Mouse (Mus musculus): ENCODE measurements around the gene Fto. TPM values are rescaled to one million over a fixed set of nuclear protein-coding genes. Genes with fewer than 3 reads are reported as not detected.

Fto gene
- polyA plus RNA-seq, 1 experiment: 151 TPM

- Histone ChIP-seq H3K27ac (ENCODE audit: insufficient read depth, low read length) (no peak overlapping the region), H3K4me1 (ENCODE audit: control insufficient read depth, insufficient read depth, low read length) (peaks cover 3% of the 10 kb centered on the region; the same call in 1 of the 2 replicates), H3K4me3 (replicated peaks; ENCODE audit: insufficient read depth, low read depth, low read length) (no peak overlapping the region), H3K27me3 (ENCODE audit: control insufficient read depth, insufficient read depth, low read length) (no peaks in the 10 kb centered on the region)
- no peak for DNase-seq
- 89% methylated on average over 9 of the region's 9 CpGs for WGBS
- TF ChIP-seq POLR2A (IDR thresholded peaks at IDR 0.05; ENCODE audit: borderline replicate concordance, insufficient read depth, low read length) (no peak), CTCF (IDR thresholded peaks at IDR 0.05; ENCODE audit: borderline replicate concordance, insufficient read depth, low read depth, low read length) (no peak)
Observed at GRCm38 (mm10) chr8:91402980-91403975, 90.0 kb downstream of the Fto start.

GRCm38 (mm10) chr8:91404311-91404710 lies 91.0 kb downstream of the Fto start:
- Histone ChIP-seq H3K27me3 (ENCODE audit: control insufficient read depth, insufficient read depth, low read length) (no peaks in the 10 kb centered on the region), H3K4me3 (replicated peaks; ENCODE audit: insufficient read depth, low read depth, low read length) (no peak overlapping the region), H3K27ac (ENCODE audit: insufficient read depth, low read length) (no peak overlapping the region), H3K4me1 (ENCODE audit: control insufficient read depth, insufficient read depth, low read length) (peaks cover 1% of the 10 kb centered on the region; the same call in 1 of the 2 replicates)
- no peak for DNase-seq
- 89% methylated on average over 7 of the region's 7 CpGs for WGBS
- TF ChIP-seq CTCF (IDR thresholded peaks at IDR 0.05; ENCODE audit: borderline replicate concordance, insufficient read depth, low read depth, low read length) (no peak), POLR2A (IDR thresholded peaks at IDR 0.05; ENCODE audit: borderline replicate concordance, insufficient read depth, low read length) (no peak)

- no peak for TF ChIP-seq CTCF (IDR thresholded peaks at IDR 0.05; ENCODE audit: borderline replicate concordance, insufficient read depth, low read depth, low read length)
- no peak for TF ChIP-seq POLR2A (IDR thresholded peaks at IDR 0.05; ENCODE audit: borderline replicate concordance, insufficient read depth, low read length)
- Histone ChIP-seq H3K27me3 (ENCODE audit: control insufficient read depth, insufficient read depth, low read length) (no peaks in the 10 kb centered on the region), H3K27ac (ENCODE audit: insufficient read depth, low read length) (no peak overlapping the region), H3K4me1 (ENCODE audit: control insufficient read depth, insufficient read depth, low read length) (no peaks in the 10 kb centered on the region), H3K4me3 (replicated peaks; ENCODE audit: insufficient read depth, low read depth, low read length) (no peak overlapping the region)
- WGBS: 95% methylated on average over 7 of the region's 7 CpGs
- no peak for DNase-seq
Observed at GRCm38 (mm10) chr8:91405099-91405498, 91.8 kb downstream of the Fto start.

- 93% methylated on average over 14 of the region's 14 CpGs for WGBS
Observed at GRCm38 (mm10) chr8:91406624-91407290, 93.4 kb downstream of the Fto start.

GRCm38 (mm10) chr8:91407880-91408279 lies 94.6 kb downstream of the Fto start:
- Histone ChIP-seq H3K27me3 (ENCODE audit: control insufficient read depth, insufficient read depth, low read length) (no peaks in the 10 kb centered on the region), H3K4me1 (ENCODE audit: control insufficient read depth, insufficient read depth, low read length) (no peaks in the 10 kb centered on the region), H3K4me3 (replicated peaks; ENCODE audit: insufficient read depth, low read depth, low read length) (no peak overlapping the region), H3K27ac (ENCODE audit: insufficient read depth, low read length) (no peak overlapping the region)
- no peak for DNase-seq
- WGBS: 69% methylated on average over 4 of the region's 4 CpGs
- no peak for TF ChIP-seq POLR2A (IDR thresholded peaks at IDR 0.05; ENCODE audit: borderline replicate concordance, insufficient read depth, low read length)
- TF ChIP-seq CTCF (IDR thresholded peaks at IDR 0.05; ENCODE audit: borderline replicate concordance, insufficient read depth, low read depth, low read length): no peak

More at GRCm38 (mm10) chr8:91406624-91407290, 93.4 kb downstream of the Fto start:
- Histone ChIP-seq H3K27me3 (ENCODE audit: control insufficient read depth, insufficient read depth, low read length) (no peaks in the 10 kb centered on the region), H3K27ac (ENCODE audit: insufficient read depth, low read length) (no peak overlapping the region), H3K4me1 (ENCODE audit: control insufficient read depth, insufficient read depth, low read length) (no peaks in the 10 kb centered on the region), H3K4me3 (replicated peaks; ENCODE audit: insufficient read depth, low read depth, low read length) (no peak overlapping the region)
- TF ChIP-seq POLR2A (IDR thresholded peaks at IDR 0.05; ENCODE audit: borderline replicate concordance, insufficient read depth, low read length) (no peak), CTCF (IDR thresholded peaks at IDR 0.05; ENCODE audit: borderline replicate concordance, insufficient read depth, low read depth, low read length) (no peak)
- DNase-seq: no peak

- no peak overlapping the region for H3K27ac ChIP-seq (ENCODE audit: insufficient read depth, low read length)
- no peak overlapping the region for H3K4me3 ChIP-seq (replicated peaks; ENCODE audit: insufficient read depth, low read depth, low read length)
- DNase-seq: no peak
- no peaks in the 10 kb centered on the region for H3K27me3 ChIP-seq (ENCODE audit: control insufficient read depth, insufficient read depth, low read length)
- H3K4me1 ChIP-seq (ENCODE audit: control insufficient read depth, insufficient read depth, low read length): no peaks in the 10 kb centered on the region
- WGBS: 78% methylated on average over 12 of the region's 12 CpGs
- TF ChIP-seq POLR2A (IDR thresholded peaks at IDR 0.05; ENCODE audit: borderline replicate concordance, insufficient read depth, low read length) (no peak), CTCF (IDR thresholded peaks at IDR 0.05; ENCODE audit: borderline replicate concordance, insufficient read depth, low read depth, low read length) (no peak)
Observed at GRCm38 (mm10) chr8:91410007-91410406, 96.7 kb downstream of the Fto start.

GRCm38 (mm10) chr8:91424491-91425074 lies 111.3 kb downstream of the Fto start:
- Histone ChIP-seq H3K4me3 (replicated peaks; ENCODE audit: insufficient read depth, low read depth, low read length) (no peak overlapping the region), H3K27me3 (ENCODE audit: control insufficient read depth, insufficient read depth, low read length) (no peaks in the 10 kb centered on the region), H3K4me1 (ENCODE audit: control insufficient read depth, insufficient read depth, low read length) (no peaks in the 10 kb centered on the region), H3K27ac (ENCODE audit: insufficient read depth, low read length) (no peak overlapping the region)
- TF ChIP-seq CTCF (IDR thresholded peaks at IDR 0.05; ENCODE audit: borderline replicate concordance, insufficient read depth, low read depth, low read length) (no peak), POLR2A (IDR thresholded peaks at IDR 0.05; ENCODE audit: borderline replicate concordance, insufficient read depth, low read length) (no peak)
- DNase-seq: no peak
- WGBS: 97% methylated on average over 5 of the region's 5 CpGs
